Mouse (Mus musculus) common myeloid progenitor, adult 5-6 weeks (primary cell): ENCODE results near the gene Ybx1. TPM values are rescaled to one million over a fixed set of nuclear protein-coding genes. Genes with fewer than 3 reads are reported as not detected.

ENCODE experiments used
- ATAC-seq: replicated peaks from 2 replicates; pipeline ENCODE4 v1.8.0; 2016; ENCODE audit warnings: low read depth, mild to moderate bottlenecking, moderate TSS enrichment, inconsistent platforms; ENCODE audit not compliant: poor library complexity, severe bottlenecking
- total RNA-seq: library from RNA; stranded (forward); fragments of 200-1000, 187-1606 nt; gene quantifications from 2 replicates; pipeline ENCODE4 v1.2.3, GENCODE M21; 2017

The Ybx1 gene
- total RNA-seq, 1 experiment from 2014 or later = 1,487 TPM

DNA sequence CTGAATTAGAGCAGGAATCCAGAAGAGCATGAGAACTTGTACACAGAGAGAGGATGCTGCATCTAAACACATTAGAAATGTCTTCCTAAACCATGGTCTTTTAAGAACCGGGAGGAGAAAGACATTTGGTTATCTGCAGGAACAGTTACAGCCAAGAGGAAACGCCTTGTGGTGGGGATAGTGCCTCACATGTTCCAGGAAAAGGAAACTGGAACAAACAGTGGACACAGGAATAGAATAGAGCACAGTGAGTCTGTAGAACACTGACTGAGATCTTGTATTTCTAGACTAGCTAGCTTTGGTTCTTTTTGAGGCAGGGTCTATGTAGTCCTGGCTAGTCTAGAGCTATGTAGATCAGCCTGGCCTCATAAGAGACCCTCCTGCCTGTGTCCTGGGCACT is 19.2 kb downstream of the Ybx1 start:
- ATAC-seq = peak; percentile 75

DNA sequence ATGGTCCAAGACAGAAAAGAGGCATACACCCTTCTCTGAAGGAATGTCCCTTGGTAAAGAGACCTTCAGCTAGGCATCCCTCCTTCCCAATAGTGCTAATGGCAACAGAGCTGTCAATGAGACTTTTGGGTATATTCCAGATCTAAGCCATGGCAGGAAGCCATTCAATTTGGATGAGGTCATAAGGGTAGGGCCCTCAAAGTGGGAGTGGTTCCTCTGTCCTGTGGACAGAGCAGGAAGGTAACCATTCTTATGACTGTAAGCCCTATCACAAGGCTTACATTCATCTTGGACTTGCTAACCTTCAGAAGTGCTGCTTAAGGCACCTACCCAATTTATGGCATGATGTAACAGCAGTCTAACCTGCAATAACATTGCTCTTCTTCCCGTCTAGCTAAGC is 19.8 kb downstream of the Ybx1 start:
- no peak for ATAC-seq

DNA sequence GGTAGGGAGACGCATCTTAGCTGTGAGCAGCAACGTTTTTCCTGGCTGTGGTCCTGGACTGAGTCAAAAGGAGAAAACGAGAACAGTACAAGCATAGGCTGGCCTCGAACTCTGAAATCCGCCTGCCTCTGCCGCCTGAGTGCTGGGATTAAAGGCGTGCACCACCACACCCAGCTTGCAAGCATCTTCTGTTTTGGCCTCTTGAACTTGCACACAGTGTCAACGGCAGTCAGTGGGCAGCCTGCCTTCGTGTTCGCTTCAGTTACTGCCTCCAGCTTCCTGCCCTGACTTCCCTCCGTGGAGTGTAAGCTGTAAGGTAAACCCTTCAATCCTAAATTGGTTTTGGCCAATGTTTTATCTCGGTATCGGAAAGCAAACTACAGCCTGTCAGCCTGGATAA is 27.8 kb downstream of the Ybx1 start:
- no peak for ATAC-seq

DNA sequence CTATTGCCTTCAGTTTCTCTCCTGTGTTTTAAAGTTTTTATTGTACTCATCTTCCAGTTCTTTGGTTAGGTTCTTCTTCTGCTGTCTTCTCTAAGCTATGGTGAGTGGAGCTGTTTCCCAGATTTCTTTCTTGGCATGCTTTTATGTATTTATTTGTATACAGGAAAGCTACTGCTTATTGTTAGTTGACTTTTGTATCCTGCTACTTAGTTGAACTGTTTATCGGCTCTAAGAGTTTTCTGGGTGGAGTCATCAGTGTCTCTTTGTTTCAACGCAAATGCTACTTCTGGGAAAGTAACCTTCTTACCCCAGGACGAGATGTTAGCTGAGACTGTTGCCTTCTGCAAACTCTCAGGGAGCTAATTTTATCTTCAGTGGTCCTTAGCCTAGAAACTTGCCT is 30.9 kb downstream of the Ybx1 start:
- ATAC-seq = no peak

DNA sequence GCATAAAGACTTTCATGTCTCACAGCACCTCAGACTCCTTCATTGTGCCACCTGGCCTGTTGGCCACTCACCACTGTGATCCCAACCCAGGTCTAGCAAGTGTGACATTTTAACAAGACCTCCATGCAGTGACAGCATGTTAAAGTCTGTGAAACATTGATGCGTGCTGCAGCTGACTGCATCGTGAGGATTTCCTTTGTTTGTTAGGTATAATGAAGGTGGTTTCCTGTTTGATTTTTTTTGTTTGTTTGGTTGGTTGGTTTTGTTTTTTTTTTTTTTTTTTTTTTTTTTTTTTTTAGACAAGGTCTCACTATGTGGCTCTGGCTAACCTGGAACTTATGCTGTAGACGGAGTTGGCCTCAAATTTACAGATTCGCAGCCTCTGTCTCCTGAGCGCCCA is 31.9 kb downstream of the Ybx1 start:
- ATAC-seq = no peak

DNA sequence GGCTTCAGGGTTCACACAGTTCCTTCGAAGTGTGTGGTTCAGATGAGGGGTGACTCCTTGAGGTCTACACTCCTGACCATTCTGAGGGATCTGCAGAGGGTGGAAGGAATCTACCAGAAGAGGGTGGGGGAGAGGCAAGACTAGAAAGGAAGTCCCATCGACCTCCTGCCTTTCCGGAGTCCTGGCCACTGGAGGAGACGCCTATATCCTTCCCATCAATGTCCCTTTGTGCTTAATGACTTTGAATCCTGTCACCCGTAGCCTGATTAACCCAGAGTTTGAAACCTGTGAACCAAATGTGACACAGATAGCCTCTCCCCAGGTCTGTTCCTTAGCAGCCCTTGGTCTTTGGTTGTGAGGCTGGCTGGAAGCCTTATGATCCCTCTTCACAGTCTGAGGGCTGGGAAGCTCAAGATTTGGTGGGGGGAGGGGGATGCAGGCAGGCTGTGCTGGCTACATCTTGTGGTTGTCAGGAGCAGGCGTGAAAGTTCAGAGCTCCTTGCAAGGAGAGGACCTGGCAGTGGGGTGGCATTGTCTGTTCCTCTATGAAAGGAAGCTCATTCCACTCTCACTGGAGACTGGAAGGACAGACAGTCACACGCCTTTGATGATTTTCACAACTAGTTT is 33.2 kb downstream of the Ybx1 start:
- no peak for ATAC-seq

DNA sequence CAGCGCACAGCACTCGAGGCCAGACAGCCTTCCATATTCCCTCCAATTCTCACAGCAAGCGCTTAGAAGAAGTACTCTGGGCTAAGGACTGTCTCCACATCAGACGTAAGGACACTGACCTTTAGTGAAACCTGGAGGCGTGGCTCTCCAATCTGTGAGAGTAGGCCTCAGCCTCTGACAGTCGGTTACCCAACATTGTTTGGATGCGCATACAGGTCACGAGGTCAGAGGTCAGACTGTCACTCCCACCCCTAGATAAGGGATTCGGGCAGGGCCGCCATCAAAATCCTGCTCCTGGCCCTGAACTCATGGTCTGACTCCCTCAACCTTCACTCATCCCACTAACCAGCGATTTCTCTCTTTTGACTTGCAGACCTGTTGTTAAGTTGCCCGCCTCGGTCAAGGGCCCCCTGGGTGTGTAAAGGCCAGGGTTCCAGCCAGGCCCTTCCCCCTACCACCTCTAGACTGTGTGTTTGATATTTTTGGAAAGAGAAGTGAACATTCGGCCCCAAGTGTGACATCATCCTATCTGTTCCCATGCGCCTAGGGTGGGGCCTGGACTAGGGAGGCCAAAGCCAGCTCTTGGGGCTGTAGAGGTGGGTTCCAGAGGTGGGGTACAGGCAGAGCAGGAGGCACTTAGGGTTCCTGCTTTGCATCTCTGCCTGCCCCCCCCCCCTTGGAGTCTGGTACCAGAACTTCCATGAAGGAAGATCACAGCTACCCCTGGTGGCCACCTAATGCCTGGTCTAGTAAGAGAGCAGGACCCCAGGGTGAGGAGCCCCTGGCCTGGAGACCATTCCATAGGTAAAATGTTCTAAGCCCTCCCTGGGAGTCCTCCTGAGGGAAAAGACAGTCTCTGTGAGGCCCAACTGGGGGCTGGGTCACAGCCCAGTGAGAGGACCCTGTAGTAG is 34.8 kb downstream of the Ybx1 start:
- ATAC-seq = no peak

DNA sequence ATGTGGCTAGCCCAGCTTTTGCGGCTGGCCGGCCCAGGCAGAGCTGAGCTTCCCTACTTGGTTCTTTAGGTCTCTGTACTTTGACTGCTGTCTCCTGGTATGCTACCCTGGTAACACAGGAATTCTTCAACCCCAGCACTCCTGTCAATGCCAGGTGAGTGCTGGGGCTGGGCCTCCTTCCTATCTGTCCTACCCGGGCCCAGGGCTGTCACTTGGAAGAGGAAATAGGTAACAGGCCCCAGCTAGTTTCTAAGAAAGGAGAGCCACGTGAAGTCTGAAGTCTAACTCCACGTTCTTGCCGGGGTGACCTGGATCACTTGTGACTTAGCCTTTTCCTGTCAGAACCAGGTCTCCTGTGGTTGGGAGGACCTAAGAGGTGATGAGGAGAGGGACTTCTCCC is 37.3 kb downstream of the Ybx1 start:
- no peak for ATAC-seq

DNA sequence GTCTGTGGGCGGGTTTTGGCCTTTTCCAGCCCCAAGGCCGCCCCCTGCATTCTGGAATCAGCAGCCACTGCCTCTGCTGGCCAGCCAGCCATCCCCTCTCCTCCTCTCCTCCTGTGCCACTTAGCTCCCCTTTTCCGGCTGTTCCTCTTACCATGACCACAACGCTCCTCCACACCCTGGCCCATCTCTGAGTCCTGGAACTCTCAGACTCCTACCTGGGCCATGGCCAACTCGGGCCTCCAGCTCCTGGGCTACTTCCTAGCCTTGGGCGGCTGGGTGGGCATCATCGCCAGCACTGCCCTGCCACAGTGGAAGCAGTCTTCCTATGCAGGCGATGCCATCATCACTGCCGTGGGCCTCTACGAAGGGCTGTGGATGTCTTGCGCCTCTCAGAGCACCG is 39.1 kb downstream of the Ybx1 start, which contains the start of gene Cldn19:
TSS of gene Cldn19 (plus strand) at position 64 of the 400 bp plus-strand sequence.
- no peak for ATAC-seq

DNA sequence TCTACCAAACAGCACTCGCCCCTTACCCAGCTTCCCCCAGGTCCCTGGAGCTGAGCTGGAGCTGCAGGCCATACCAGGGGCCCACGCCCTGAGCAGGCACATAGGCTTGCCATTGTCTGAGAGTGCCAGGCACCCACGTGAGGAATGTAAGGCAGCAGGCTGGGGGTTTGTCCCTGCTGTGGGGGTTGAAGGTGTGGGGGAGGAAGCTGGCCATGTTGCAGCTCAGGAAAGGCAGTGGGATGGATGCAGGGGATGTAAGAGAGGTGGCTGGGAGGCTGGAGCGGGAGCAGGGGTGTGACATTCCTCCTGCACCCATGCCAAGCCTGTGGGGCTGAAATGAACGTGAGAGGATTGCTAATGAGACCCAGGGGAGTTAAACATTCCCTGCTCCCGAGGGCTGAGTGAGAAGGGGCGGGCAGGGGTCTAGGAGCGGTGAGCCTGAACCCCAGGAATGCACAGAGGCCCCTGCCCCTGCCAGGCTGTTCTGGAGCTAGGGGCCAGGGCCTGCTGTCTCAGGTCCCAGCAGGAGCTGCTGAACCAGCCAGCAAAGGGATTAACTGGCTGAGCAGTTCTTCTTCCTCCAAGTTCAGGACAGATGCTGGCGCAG is 40.3 kb downstream of the Ybx1 start:
- no peak for ATAC-seq

DNA sequence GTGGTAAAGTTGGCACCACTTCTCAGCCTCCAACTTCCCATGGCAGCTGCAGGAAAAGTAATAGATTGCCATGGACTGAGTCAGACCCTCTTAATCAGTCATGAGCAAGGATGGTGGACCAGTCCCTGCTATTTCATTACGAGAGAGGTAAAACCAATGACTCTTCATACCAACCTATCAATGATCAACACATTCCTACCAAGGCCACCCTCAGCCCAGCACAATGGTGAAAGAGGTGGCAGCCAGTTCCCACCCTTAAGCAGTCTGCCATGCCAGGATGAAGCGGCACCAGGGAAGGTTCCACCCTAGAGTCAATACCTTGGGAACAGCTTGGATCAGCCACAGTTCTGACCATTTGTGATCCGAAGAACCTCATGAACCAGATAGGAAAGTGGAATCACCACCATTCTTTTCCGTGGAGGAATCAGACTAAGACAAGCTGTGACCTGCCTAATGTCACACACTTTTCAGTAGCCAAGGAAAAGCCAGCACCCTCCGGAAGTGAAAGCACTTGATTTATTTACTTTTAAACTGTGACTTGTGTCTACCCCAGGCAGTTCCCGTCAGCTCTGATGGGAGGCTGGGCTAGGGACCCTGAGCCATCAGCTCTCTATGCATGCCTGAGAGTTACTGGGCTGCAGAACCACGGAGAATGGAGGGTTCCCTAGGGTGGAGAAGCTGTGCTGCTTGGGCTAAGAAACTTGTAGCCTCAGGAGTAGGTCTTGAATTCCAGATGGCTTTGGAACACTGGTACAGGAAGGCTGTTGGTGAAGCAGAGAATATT is 42.2 kb downstream of the Ybx1 start:
- no peak for ATAC-seq

DNA sequence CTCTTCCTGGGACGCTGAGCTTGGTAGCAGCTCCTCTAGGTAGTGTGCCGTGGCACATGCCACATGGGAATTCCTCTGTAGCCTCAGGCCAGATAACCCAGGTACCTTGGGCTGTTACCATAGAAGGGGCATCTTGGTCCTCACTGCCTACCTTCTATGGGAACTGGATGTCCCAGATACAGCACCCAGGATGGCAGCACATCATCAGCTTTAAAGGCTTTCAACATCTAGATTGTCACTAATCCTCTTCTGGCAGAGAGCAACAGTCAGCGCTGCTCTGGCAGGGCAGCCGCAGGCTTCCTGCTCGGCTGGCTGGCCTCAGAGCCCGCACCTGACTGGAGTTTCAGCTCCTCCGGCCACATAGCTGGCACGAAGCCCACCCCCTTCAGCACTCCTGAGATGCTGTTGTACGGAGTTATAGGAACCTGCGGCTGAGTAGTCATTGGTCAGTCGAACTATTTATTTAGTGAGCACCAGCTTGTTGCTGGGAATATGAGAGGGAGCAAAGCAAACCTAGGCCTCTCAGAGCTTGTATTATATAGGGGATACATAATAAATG is 45.9 kb downstream of the Ybx1 start:
- ATAC-seq = no peak

DNA sequence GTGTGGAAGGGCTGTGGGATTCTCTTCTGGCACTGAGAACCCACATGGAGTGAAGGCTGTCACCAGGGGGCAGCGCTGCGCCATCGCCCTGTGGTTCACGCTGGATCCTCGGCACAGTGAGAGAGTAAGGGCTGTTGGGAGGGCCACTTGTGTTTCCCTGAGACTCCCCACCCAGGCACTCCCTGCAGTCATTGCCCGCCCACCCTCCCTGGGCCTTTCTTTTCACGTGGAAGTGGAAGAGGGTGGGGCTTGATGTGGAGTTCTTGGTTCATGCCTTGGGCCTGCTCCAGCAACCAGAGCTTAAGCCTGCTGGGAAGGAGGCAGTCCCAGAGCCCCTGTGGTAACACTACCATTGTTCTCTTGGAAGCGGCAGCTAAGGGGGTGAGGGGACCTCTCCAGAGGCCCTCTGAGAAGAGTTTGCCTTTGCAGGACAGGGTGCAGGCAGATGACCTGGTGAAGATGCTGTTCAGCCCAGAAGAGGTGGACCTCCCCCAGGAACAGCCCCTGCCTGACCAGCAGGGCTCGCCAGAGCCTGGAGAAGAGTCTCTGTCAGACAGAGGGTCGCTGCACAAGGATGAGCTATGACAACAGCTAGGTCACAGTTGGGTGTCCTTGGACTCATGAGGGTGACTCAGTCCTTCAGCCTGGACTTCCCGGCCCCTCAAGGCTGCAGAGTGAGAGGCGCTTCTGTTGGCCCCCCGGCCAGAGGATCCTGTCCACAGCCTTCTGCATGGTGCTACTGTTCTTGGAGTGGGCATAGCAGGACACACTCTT is 46.8 kb downstream of the Ybx1 start:
- peak; percentile 90 for ATAC-seq

DNA sequence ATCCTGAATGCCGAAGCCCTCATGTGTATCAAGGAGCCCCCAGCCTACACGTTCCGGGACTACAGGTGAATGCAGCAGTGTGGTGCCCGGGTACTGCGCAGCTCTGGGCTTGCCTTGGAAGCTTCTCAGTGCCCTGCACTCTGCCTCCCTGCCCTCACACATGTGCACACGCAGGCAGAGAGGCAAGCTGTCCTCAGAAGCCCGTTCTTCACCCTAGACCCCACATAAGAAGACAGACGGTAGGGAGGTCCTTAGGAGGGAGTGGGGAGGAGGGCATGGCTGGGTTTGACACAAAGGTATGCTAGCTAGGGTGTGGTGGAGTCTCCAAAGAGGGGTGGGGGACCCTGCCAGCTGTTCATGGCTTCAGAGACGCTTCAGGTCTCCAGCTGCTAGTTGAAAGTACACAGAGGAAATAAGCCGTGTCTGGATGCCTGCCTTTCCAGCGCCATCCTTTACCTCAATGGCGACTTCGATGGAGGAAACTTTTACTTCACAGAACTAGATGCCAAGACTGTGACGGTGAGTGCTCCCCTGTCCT is 47.6 kb downstream of the Ybx1 start:
- no peak for ATAC-seq

DNA sequence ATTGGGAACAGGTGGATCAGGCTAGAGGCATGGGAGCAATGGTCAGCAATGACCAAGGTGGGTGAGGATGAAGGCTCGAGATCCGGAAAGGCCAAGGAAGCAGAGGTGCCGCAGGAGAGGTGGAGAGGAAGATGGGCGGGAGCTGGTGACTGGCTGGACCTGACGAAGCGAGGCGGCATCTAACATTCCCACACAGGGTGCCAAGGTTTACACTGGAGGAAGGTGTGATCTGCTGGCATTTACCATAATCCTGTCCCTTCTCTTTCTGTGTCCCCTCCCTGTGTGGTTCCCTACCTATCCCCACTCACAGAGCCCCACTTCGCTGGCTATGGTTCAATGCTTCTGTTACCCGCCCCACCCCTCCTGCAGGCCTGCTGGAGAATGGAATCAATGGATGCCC is 48.4 kb downstream of the Ybx1 start:
- no peak for ATAC-seq

DNA sequence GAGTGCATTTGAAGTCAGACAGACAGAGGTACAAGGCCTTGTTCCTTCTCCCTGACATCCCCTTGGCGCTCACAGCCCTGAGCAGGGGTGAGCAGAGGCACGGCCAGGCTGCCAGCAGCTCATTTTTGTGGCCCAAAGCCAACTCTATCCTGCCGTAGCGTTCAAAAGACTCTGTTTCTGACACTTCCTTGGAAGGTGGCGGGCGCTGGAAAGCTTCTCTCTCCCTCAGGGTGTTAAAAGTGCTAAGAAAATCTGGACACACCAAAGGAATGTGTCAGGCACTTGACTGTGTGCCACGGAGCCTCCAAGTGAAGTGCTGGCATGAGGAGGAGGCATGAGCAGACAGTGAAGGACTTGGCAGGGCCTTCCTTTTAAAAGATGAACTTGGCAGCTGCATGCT is 48.8 kb downstream of the Ybx1 start:
- no peak for ATAC-seq

DNA sequence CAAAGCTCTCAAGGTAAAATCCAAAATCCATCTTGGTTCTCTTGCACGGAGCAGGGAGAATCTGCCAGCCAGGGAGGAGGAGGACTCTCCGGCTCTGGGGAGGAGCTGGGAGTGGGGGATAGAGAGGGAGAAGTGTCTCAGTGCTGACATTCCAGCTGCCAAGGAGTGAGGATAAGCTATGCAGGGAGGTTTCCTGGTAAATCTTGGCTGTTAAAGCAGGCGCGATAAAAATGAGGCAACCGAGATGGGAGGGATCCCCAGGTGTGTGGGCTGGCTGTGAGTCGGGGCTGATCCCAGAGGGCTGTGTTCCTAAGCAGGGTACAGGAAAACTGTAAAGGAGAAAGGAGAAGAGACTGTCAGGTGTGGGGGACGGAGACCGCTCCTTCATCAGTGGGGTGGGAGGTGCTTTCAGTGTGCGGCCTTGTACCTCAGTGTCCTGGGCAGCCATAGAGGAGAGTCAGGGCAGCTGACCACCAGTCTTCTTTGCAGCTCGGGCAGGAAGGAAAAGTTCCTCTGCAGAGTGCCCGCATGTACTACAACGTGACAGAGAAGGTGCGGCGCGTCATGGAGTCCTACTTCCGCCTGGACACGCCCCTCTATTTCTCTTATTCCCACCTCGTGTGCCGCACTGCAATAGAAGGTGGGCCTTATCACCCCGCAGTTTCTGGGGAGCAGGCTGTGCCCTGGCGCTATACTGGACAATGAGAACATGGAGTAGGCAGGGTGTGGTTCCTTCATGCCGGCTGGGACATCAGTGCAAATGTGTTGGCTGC is 49.8 kb downstream of the Ybx1 start:
- ATAC-seq = no peak

DNA sequence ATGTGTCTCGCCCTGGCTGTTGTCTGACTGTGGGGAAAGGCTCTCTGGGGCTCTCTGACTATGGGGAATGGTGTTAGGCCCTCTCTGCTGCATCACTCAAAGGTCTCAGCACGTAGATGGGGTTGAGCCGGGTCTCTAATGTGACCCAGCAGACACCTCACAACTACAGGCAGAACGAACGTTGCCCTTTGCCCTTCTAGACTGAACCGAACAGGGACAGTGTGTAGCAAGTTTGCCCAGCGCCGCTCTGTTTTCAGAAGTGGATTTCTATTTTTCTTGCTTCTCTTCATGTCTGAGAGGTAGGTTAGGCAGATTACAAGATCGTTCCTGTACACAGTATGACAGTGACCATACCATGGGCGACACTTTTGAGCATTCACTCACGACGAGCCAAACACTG is 51.8 kb downstream of the Ybx1 start:
- ATAC-seq = no peak
